Mouse (Mus musculus): ENCODE measurements around the gene Rtn3. TPM values are rescaled to one million over a fixed set of nuclear protein-coding genes. Genes with fewer than 3 reads are reported as not detected.

The Rtn3 gene
- 371 and 383 TPM in 2 replicates for polyA plus RNA-seq (2014; fragmentation: Nextera tagmentation; extraction: Ambion mirVana)

- Histone ChIP-seq H3K9ac (ENCODE audit: low read length) (peak within 1 kb of the TSS; percentile 98), H3K27me3 (ENCODE audit: control insufficient read depth, insufficient read depth, low read length) (no peaks in the 10 kb centered on the region), H3K27ac (ENCODE audit: low read depth, low read length) (peak within 1 kb of the TSS; percentile 100), H3K4me1 (ENCODE audit: control insufficient read depth, insufficient read depth, low read length) (peaks cover 10% of the 10 kb centered on the region), H3K9me3 (ENCODE audit: control insufficient read depth, low read length) (no peaks in the 10 kb centered on the region), H3K4me3 (ENCODE audit: low read depth, low read length) (peak within 1 kb of the TSS; percentile 97), H3K36me3 (ENCODE audit: control insufficient read depth, insufficient read depth, low read length) (no peaks in the 10 kb centered on the region), H3K4me2 (peak within 1 kb of the TSS; percentile 70)
- ATAC-seq (ENCODE audit: low FRiP score) = peak; percentile 94
- peak; percentile 100 for DNase-seq (ENCODE audit: low spot score, missing footprints)
- WGBS = under 1% methylated on average over 80 of the region's 80 CpGs
Observed at GRCm38 (mm10) chr19:7482599-7483511, at the start of gene Rtn3. Gene Rtn3, minus strand, starts transcription at chr19:7483281.

- H3K9me3 ChIP-seq (ENCODE audit: control insufficient read depth, low read length) = no peaks in the 10 kb centered on the region
- no peaks in the 10 kb centered on the region for H3K4me1 ChIP-seq (ENCODE audit: control insufficient read depth, insufficient read depth, low read length)
- H3K36me3 ChIP-seq (ENCODE audit: control insufficient read depth, insufficient read depth, low read length) = peaks cover 4% of the 10 kb centered on the region; the same call in 1 of the 2 replicates
- 92% methylated on average over 5 of the region's 5 CpGs for WGBS
- no peak overlapping the region for H3K4me3 ChIP-seq (ENCODE audit: low read depth, low read length)
- H3K27me3 ChIP-seq (ENCODE audit: control insufficient read depth, insufficient read depth, low read length) = no peaks in the 10 kb centered on the region
- DNase-seq (ENCODE audit: low spot score, missing footprints) (no peak), ATAC-seq (ENCODE audit: low FRiP score) (no peak)
- no peak overlapping the region for H3K9ac ChIP-seq (ENCODE audit: low read length)
- H3K4me2 ChIP-seq = no peak overlapping the region
- no peak overlapping the region for H3K27ac ChIP-seq (ENCODE audit: low read depth, low read length)
Observed at GRCm38 (mm10) chr19:7531906-7532305, 48.8 kb upstream of the Rtn3 start.

GRCm38 (mm10) chr19:7528639-7529428, 45.8 kb upstream of the Rtn3 start:
- no peaks in the 10 kb centered on the region for H3K27me3 ChIP-seq (ENCODE audit: control insufficient read depth, insufficient read depth, low read length)
- 60% methylated on average over 7 of the region's 7 CpGs for WGBS
- H3K4me1 ChIP-seq (ENCODE audit: control insufficient read depth, insufficient read depth, low read length) = no peaks in the 10 kb centered on the region
- no peak overlapping the region for H3K4me2 ChIP-seq
- H3K9me3 ChIP-seq (ENCODE audit: control insufficient read depth, low read length) = no peaks in the 10 kb centered on the region
- DNase-seq (ENCODE audit: low spot score, missing footprints) (peak; percentile 88), ATAC-seq (ENCODE audit: low FRiP score) (peak; percentile 76)
- no peak overlapping the region for H3K9ac ChIP-seq (ENCODE audit: low read length)
- H3K36me3 ChIP-seq (ENCODE audit: control insufficient read depth, insufficient read depth, low read length) = peaks cover 4% of the 10 kb centered on the region; the same call in 1 of the 2 replicates
- H3K4me3 ChIP-seq (ENCODE audit: low read depth, low read length) = no peak overlapping the region
- no peak overlapping the region for H3K27ac ChIP-seq (ENCODE audit: low read depth, low read length)

GRCm38 (mm10) chr19:7524879-7525278, 41.8 kb upstream of the Rtn3 start:
- DNase-seq (ENCODE audit: low spot score, missing footprints) (no peak), ATAC-seq (ENCODE audit: low FRiP score) (no peak)
- Histone ChIP-seq H3K4me2 (no peak overlapping the region), H3K27me3 (ENCODE audit: control insufficient read depth, insufficient read depth, low read length) (no peaks in the 10 kb centered on the region), H3K9ac (ENCODE audit: low read length) (no peak overlapping the region), H3K4me1 (ENCODE audit: control insufficient read depth, insufficient read depth, low read length) (no peaks in the 10 kb centered on the region), H3K9me3 (ENCODE audit: control insufficient read depth, low read length) (no peaks in the 10 kb centered on the region), H3K27ac (ENCODE audit: low read depth, low read length) (no peak overlapping the region), H3K4me3 (ENCODE audit: low read depth, low read length) (no peak overlapping the region), H3K36me3 (ENCODE audit: control insufficient read depth, insufficient read depth, low read length) (peaks cover 9% of the 10 kb centered on the region)
- WGBS = 86% methylated on average over 3 of the region's 3 CpGs

GRCm38 (mm10) chr19:7523781-7524180, 40.7 kb upstream of the Rtn3 start:
- ATAC-seq (ENCODE audit: low FRiP score) (no peak), DNase-seq (ENCODE audit: low spot score, missing footprints) (no peak)
- Histone ChIP-seq H3K27ac (ENCODE audit: low read depth, low read length) (no peak overlapping the region), H3K9me3 (ENCODE audit: control insufficient read depth, low read length) (no peaks in the 10 kb centered on the region), H3K4me2 (no peak overlapping the region), H3K4me3 (ENCODE audit: low read depth, low read length) (no peak overlapping the region), H3K27me3 (ENCODE audit: control insufficient read depth, insufficient read depth, low read length) (no peaks in the 10 kb centered on the region), H3K4me1 (ENCODE audit: control insufficient read depth, insufficient read depth, low read length) (no peaks in the 10 kb centered on the region), H3K9ac (ENCODE audit: low read length) (no peak overlapping the region), H3K36me3 (ENCODE audit: control insufficient read depth, insufficient read depth, low read length) (peaks cover 9% of the 10 kb centered on the region)

GRCm38 (mm10) chr19:7523292-7523691, 40.2 kb upstream of the Rtn3 start:
- Histone ChIP-seq H3K4me2 (no peak overlapping the region), H3K4me3 (ENCODE audit: low read depth, low read length) (no peak overlapping the region), H3K9ac (ENCODE audit: low read length) (no peak overlapping the region), H3K27me3 (ENCODE audit: control insufficient read depth, insufficient read depth, low read length) (no peaks in the 10 kb centered on the region), H3K36me3 (ENCODE audit: control insufficient read depth, insufficient read depth, low read length) (peaks cover 9% of the 10 kb centered on the region), H3K9me3 (ENCODE audit: control insufficient read depth, low read length) (no peaks in the 10 kb centered on the region), H3K27ac (ENCODE audit: low read depth, low read length) (no peak overlapping the region), H3K4me1 (ENCODE audit: control insufficient read depth, insufficient read depth, low read length) (no peaks in the 10 kb centered on the region)
- ATAC-seq (ENCODE audit: low FRiP score) (no peak), DNase-seq (ENCODE audit: low spot score, missing footprints) (no peak)
- 96% methylated on average over 1 of the region's 1 CpGs for WGBS

- Histone ChIP-seq H3K9me3 (ENCODE audit: control insufficient read depth, low read length) (no peaks in the 10 kb centered on the region), H3K4me3 (ENCODE audit: low read depth, low read length) (no peak overlapping the region), H3K9ac (ENCODE audit: low read length) (no peak overlapping the region), H3K27ac (ENCODE audit: low read depth, low read length) (no peak overlapping the region), H3K27me3 (ENCODE audit: control insufficient read depth, insufficient read depth, low read length) (no peaks in the 10 kb centered on the region), H3K4me2 (no peak overlapping the region), H3K4me1 (ENCODE audit: control insufficient read depth, insufficient read depth, low read length) (no peaks in the 10 kb centered on the region), H3K36me3 (ENCODE audit: control insufficient read depth, insufficient read depth, low read length) (peaks cover 9% of the 10 kb centered on the region)
- WGBS = 96% methylated on average over 2 of the region's 2 CpGs
- ATAC-seq (ENCODE audit: low FRiP score) = no peak
- no peak for DNase-seq (ENCODE audit: low spot score, missing footprints)
Observed at GRCm38 (mm10) chr19:7522856-7523255, 39.8 kb upstream of the Rtn3 start.

- Histone ChIP-seq H3K9ac (ENCODE audit: low read length) (no peak overlapping the region), H3K27me3 (ENCODE audit: control insufficient read depth, insufficient read depth, low read length) (no peaks in the 10 kb centered on the region), H3K4me3 (ENCODE audit: low read depth, low read length) (no peak overlapping the region), H3K4me2 (no peak overlapping the region), H3K36me3 (ENCODE audit: control insufficient read depth, insufficient read depth, low read length) (peaks cover 9% of the 10 kb centered on the region), H3K27ac (ENCODE audit: low read depth, low read length) (no peak overlapping the region), H3K4me1 (ENCODE audit: control insufficient read depth, insufficient read depth, low read length) (no peaks in the 10 kb centered on the region), H3K9me3 (ENCODE audit: control insufficient read depth, low read length) (no peaks in the 10 kb centered on the region)
- ATAC-seq (ENCODE audit: low FRiP score) = no peak
- 92% methylated on average over 3 of the region's 3 CpGs for WGBS
- DNase-seq (ENCODE audit: low spot score, missing footprints) = no peak
Observed at GRCm38 (mm10) chr19:7521619-7522018, 38.5 kb upstream of the Rtn3 start.

- no peak overlapping the region for H3K4me3 ChIP-seq (ENCODE audit: low read depth, low read length)
- H3K9me3 ChIP-seq (ENCODE audit: control insufficient read depth, low read length) = no peaks in the 10 kb centered on the region
- H3K4me1 ChIP-seq (ENCODE audit: control insufficient read depth, insufficient read depth, low read length) = no peaks in the 10 kb centered on the region
- H3K36me3 ChIP-seq (ENCODE audit: control insufficient read depth, insufficient read depth, low read length) = no peaks in the 10 kb centered on the region
- no peak for ATAC-seq (ENCODE audit: low FRiP score)
- H3K9ac ChIP-seq (ENCODE audit: low read length) = no peak overlapping the region
- WGBS = 94% methylated on average over 1 of the region's 1 CpGs
- no peak for DNase-seq (ENCODE audit: low spot score, missing footprints)
- H3K4me2 ChIP-seq = no peak overlapping the region
- H3K27me3 ChIP-seq (ENCODE audit: control insufficient read depth, insufficient read depth, low read length) = no peaks in the 10 kb centered on the region
- H3K27ac ChIP-seq (ENCODE audit: low read depth, low read length) = no peak overlapping the region
Observed at GRCm38 (mm10) chr19:7516437-7516836, 33.4 kb upstream of the Rtn3 start.
